Mouse (Mus musculus) forebrain, embryonic 11.5 days (tissue): Measurements from ENCODE around the gene Tbc1d16. TPM values are rescaled to one million over a fixed set of nuclear protein-coding genes. Genes with fewer than 3 reads are reported as not detected.

Experiments used
- ATAC-seq: fragments of 200-750 bp; cut with Nextera tagmentation; replicated peaks from 2 replicates; pipeline ENCODE4 v1.8.0; 2017; ENCODE audit warnings: moderate TSS enrichment; ENCODE audit not compliant: low FRiP score
- DNase-seq: peaks from one replicate; pipeline ENCODE4 v3.0.0-alpha.2; 2017; ENCODE audit warnings: low spot score
- H3K27ac ChIP-seq: fragments of 300-500 bp; sonication (generic); 2 replicates; pipeline ENCODE4 v1.5.1; 2014; ENCODE audit warnings: low read depth, low read length
- H3K27me3 ChIP-seq: fragments of 300-500 bp; sonication (generic); 2 replicates; pipeline ENCODE4 v1.6.1; 2014; ENCODE audit warnings: mild to moderate bottlenecking, low read length, mixed read lengths; ENCODE audit not compliant: control insufficient read depth, insufficient read depth
- H3K36me3 ChIP-seq: fragments of 300-500 bp; sonication (generic); 2 replicates; pipeline ENCODE4 v1.6.1; 2014; ENCODE audit warnings: mild to moderate bottlenecking, low read length, moderate library complexity, mixed read lengths; ENCODE audit not compliant: control insufficient read depth, insufficient read depth
- H3K4me1 ChIP-seq: fragments of 300-500 bp; sonication (generic); replicated peaks from 2 replicates; pipeline ENCODE4 v1.6.1; 2014; ENCODE audit warnings: low read length, mixed read lengths; ENCODE audit not compliant: control insufficient read depth, insufficient read depth
- H3K4me2 ChIP-seq: fragments of 300-500 bp; sonication (generic); 2 replicates; pipeline ENCODE4 v1.6.1; 2014; ENCODE audit warnings: low read depth, mild to moderate bottlenecking, low read length, moderate library complexity, mixed read lengths; ENCODE audit not compliant: severe bottlenecking
- H3K4me3 ChIP-seq: fragments of 300-500 bp; sonication (generic); 2 replicates; pipeline ENCODE4 v1.5.1; 2014; ENCODE audit warnings: low read depth, low read length
- H3K9ac ChIP-seq: fragments of 300-500 bp; sonication (generic); 2 replicates; pipeline ENCODE4 v1.6.1; 2014; ENCODE audit warnings: low read length
- H3K9me3 ChIP-seq: fragments of 300-500 bp; sonication (generic); 2 replicates; pipeline ENCODE4 v1.6.1; 2016; ENCODE audit warnings: low read length, mixed read lengths; ENCODE audit not compliant: control insufficient read depth
- WGBS: fragments of 180-500 bp; shearing (Covaris S2); extraction: QIAGEN DNeasy Blood & Tissue Kit; methylation state at CpG from one replicate; pipeline ENCODE4 v1.1.7; 2014; 5-methylcytosine and 5-hydroxymethylcytosine counted together
- polyA plus RNA-seq: library from polyadenylated mRNA; unstranded; fragments of >200 nt; fragmentation: Nextera tagmentation; extraction: Ambion mirVana; gene quantifications from 2 replicates; pipeline ENCODE4 v1.2.1, GENCODE M21; 2014

The Tbc1d16 gene
- polyA plus RNA-seq, 1 experiment from 2014 or later, result 20.8 TPM

- H3K27ac ChIP-seq, result peak overlapping the region; percentile 84
- no peak overlapping the region for H3K4me3 ChIP-seq
- peaks cover 2% of the 10 kb centered on the region; the same call in 1 of the 2 replicates for H3K36me3 ChIP-seq
- peaks cover 33% of the 10 kb centered on the region for H3K4me1 ChIP-seq
- peak overlapping the region; percentile 28; the same call in 1 of the 2 replicates for H3K9ac ChIP-seq
- peak; percentile 73 for DNase-seq
- H3K9me3 ChIP-seq, result no peaks in the 10 kb centered on the region
- peak; percentile 37; the same call in 1 of the 2 replicates for ATAC-seq
- WGBS, result 19% methylated on average over 30 of the region's 30 CpGs
- H3K4me2 ChIP-seq, result peak overlapping the region; percentile 44; the same call in 1 of the 2 replicates
- no peaks in the 10 kb centered on the region for H3K27me3 ChIP-seq
Measured at GRCm38 (mm10) chr11:119155638-119156480, 72.4 kb downstream of the Tbc1d16 start.

GRCm38 (mm10) chr11:119152321-119152831, 75.9 kb downstream of the Tbc1d16 start:
- no peak for ATAC-seq
- no peaks in the 10 kb centered on the region for H3K27me3 ChIP-seq
- H3K4me3 ChIP-seq, result no peak overlapping the region
- H3K4me2 ChIP-seq, result no peak overlapping the region
- DNase-seq, result no peak
- H3K36me3 ChIP-seq, result peaks cover 2% of the 10 kb centered on the region; the same call in 1 of the 2 replicates
- no peak overlapping the region for H3K27ac ChIP-seq
- H3K9me3 ChIP-seq, result no peaks in the 10 kb centered on the region
- no peak overlapping the region for H3K9ac ChIP-seq
- WGBS, result 77% methylated on average over 14 of the region's 14 CpGs
- peaks cover 22% of the 10 kb centered on the region for H3K4me1 ChIP-seq

DNA sequence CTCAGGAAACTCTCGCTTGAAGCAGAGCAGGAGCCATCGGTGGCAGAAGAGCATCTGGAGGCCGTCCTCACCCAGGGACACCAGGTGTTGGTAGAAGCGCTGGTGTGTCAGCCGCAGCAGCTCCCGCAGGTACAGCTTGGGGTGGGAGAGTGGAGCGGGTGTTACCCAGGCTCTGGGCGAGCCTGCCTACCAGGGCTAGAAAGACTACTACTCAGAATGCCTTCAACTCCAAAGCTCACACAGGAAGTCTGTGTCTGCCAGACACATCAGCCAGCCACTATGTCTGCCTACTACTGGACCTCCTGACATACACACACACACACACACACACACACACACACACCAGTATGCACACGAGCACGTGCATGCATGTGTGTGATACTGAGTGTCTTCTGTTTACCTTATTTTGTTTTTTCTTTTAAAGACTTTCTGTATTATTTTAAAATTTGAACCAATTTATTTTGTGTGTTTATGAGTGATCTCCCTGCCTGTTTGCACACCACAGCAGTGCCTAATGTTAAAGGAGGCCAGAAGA, 77.2 kb downstream of the Tbc1d16 start:
- Histone ChIP-seq H3K36me3 (peaks cover 2% of the 10 kb centered on the region; the same call in 1 of the 2 replicates), H3K27me3 (no peaks in the 10 kb centered on the region), H3K4me3 (no peak overlapping the region), H3K9ac (no peak overlapping the region), H3K9me3 (no peaks in the 10 kb centered on the region), H3K27ac (no peak overlapping the region), H3K4me2 (no peak overlapping the region), H3K4me1 (peaks cover 12% of the 10 kb centered on the region; the same call in 1 of the 2 replicates)
- WGBS, result 92% methylated on average over 10 of the region's 10 CpGs
- DNase-seq (no peak), ATAC-seq (no peak)

- Histone ChIP-seq H3K4me2 (no peak overlapping the region), H3K4me1 (peaks cover 10% of the 10 kb centered on the region; the same call in 1 of the 2 replicates), H3K36me3 (peaks cover 2% of the 10 kb centered on the region; the same call in 1 of the 2 replicates), H3K9ac (no peak overlapping the region), H3K27me3 (no peaks in the 10 kb centered on the region), H3K27ac (no peak overlapping the region), H3K9me3 (no peaks in the 10 kb centered on the region), H3K4me3 (no peak overlapping the region)
- 88% methylated on average over 10 of the region's 10 CpGs for WGBS
- DNase-seq, result no peak
- ATAC-seq, result no peak
Measured at GRCm38 (mm10) chr11:119150442-119150841, 77.9 kb downstream of the Tbc1d16 start.

DNA sequence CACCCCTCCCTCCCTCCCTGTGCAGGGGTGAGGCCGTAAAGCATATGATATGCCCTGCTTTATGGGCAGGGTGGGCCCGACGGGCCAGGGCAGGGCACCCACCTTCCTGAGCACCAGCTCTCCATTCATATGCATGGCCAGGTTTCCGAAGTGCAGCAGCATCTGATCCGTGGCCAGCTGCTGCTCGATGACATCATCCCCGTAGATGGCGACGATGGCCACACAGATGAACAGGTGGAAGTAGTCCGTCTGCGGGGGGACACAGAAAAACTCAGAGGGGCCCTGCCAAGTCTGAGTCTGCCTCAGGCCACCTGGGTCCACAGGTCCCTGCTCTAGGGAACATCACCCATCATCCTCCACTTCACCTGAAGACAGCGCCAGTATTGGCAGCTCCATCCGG, 79.5 kb downstream of the Tbc1d16 start:
- Histone ChIP-seq H3K36me3 (peaks cover 2% of the 10 kb centered on the region; the same call in 1 of the 2 replicates), H3K4me2 (no peak overlapping the region), H3K27ac (no peak overlapping the region), H3K4me1 (peaks cover 3% of the 10 kb centered on the region; the same call in 1 of the 2 replicates), H3K4me3 (no peak overlapping the region), H3K9me3 (no peaks in the 10 kb centered on the region), H3K27me3 (no peaks in the 10 kb centered on the region), H3K9ac (no peak overlapping the region)
- WGBS, result 92% methylated on average over 13 of the region's 13 CpGs
- ATAC-seq (no peak), DNase-seq (no peak)

DNA sequence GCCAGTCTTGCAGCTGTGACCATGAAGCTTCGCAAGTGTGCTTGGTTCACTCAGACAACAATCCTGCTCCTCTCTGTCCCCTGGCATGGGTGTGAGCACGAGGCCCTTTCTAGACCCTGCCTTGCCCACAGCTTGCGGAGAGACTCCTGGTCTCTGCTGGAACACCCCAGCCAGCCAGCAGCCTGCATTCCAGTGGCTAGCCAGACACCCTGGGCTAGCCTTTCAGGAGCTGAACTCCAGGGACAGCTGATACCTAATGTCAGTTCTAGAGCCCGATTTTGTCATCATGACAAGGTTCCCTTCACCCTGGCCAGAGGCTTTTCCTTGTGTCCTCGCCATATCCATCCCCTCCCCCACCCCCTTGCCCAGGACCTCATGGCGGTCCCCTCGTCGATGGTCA, 81.1 kb downstream of the Tbc1d16 start:
- Histone ChIP-seq H3K4me1 (no peaks in the 10 kb centered on the region; the same call in 1 of the 2 replicates), H3K27me3 (no peaks in the 10 kb centered on the region), H3K4me2 (no peak overlapping the region), H3K9ac (no peak overlapping the region), H3K27ac (no peak overlapping the region), H3K9me3 (no peaks in the 10 kb centered on the region), H3K4me3 (no peak overlapping the region), H3K36me3 (no peaks in the 10 kb centered on the region; the same call in 1 of the 2 replicates)
- ATAC-seq (no peak), DNase-seq (no peak)
- 86% methylated on average over 8 of the region's 8 CpGs for WGBS

- no peaks in the 10 kb centered on the region; the same call in 1 of the 2 replicates for H3K4me1 ChIP-seq
- no peaks in the 10 kb centered on the region for H3K27me3 ChIP-seq
- H3K27ac ChIP-seq, result no peak overlapping the region
Measured at GRCm38 (mm10) chr11:119146140-119146539, 82.2 kb downstream of the Tbc1d16 start.

GRCm38 (mm10) chr11:119144801-119145475, 83.4 kb downstream of the Tbc1d16 start:
- Histone ChIP-seq H3K27ac (no peak overlapping the region), H3K4me2 (no peak overlapping the region), H3K36me3 (no peaks in the 10 kb centered on the region; the same call in 1 of the 2 replicates), H3K9me3 (no peaks in the 10 kb centered on the region), H3K9ac (no peak overlapping the region), H3K27me3 (no peaks in the 10 kb centered on the region), H3K4me1 (no peaks in the 10 kb centered on the region; the same call in 1 of the 2 replicates), H3K4me3 (no peak overlapping the region)
- 77% methylated on average over 16 of the region's 16 CpGs for WGBS
- DNase-seq, result no peak
- ATAC-seq, result no peak

More at GRCm38 (mm10) chr11:119146140-119146539, 82.2 kb downstream of the Tbc1d16 start:
- Histone ChIP-seq H3K9me3 (no peaks in the 10 kb centered on the region), H3K4me3 (no peak overlapping the region), H3K36me3 (no peaks in the 10 kb centered on the region; the same call in 1 of the 2 replicates), H3K9ac (no peak overlapping the region), H3K4me2 (no peak overlapping the region)
- DNase-seq, result no peak
- ATAC-seq, result no peak
- 21% methylated on average over 12 of the region's 12 CpGs for WGBS
